Mouse (Mus musculus) forebrain, embryonic 16.5 days (tissue): ENCODE results near the gene Srp68. TPM values are rescaled to one million over a fixed set of nuclear protein-coding genes. Genes with fewer than 3 reads are reported as not detected.
A peak's percentile ranks its signal among the peaks of the same experiment; 100 is the strongest.

Experiments used
- ATAC-seq: fragments of 200-750 bp; cut with Nextera tagmentation; 2 replicates; pipeline ENCODE4 v1.8.0; 2017; ENCODE audit warnings: mild to moderate bottlenecking, moderate library complexity
- H3K27ac ChIP-seq: fragments of 300-500 bp; sonication (generic); 2 replicates; pipeline ENCODE4 v1.5.1; 2014; ENCODE audit warnings: low read length, control low read depth
- H3K27me3 ChIP-seq: fragments of 300-500 bp; sonication (generic); replicated peaks from 2 replicates; pipeline ENCODE4 v1.6.1; 2014; ENCODE audit warnings: low read length; ENCODE audit not compliant: control insufficient read depth, insufficient read depth
- H3K36me3 ChIP-seq: fragments of 300-500 bp; sonication (generic); 2 replicates; pipeline ENCODE4 v1.6.1; 2014; ENCODE audit not compliant: control insufficient read depth, insufficient read depth
- H3K4me1 ChIP-seq: fragments of 300-500 bp; sonication (generic); replicated peaks from 2 replicates; pipeline ENCODE4 v1.6.1; 2014; ENCODE audit warnings: low read length; ENCODE audit not compliant: control insufficient read depth, insufficient read depth
- H3K4me2 ChIP-seq: fragments of 300-500 bp; sonication (generic); 2 replicates; pipeline ENCODE4 v1.6.1; 2014; ENCODE audit warnings: mild to moderate bottlenecking, low read length, control low read depth
- H3K4me3 ChIP-seq: fragments of 300-500 bp; sonication (generic); replicated peaks from 2 replicates; pipeline ENCODE4 v1.5.1; 2014; ENCODE audit warnings: mild to moderate bottlenecking, low read length, control low read depth
- H3K9ac ChIP-seq: fragments of 300-500 bp; sonication (generic); replicated peaks from 2 replicates; pipeline ENCODE4 v1.6.1; 2014; ENCODE audit warnings: low read depth, low read length, control low read depth
- H3K9me3 ChIP-seq: fragments of 300-500 bp; sonication (generic); 2 replicates; pipeline ENCODE4 v1.6.1; 2016; ENCODE audit warnings: low read length; ENCODE audit not compliant: control insufficient read depth
- WGBS: fragments of 180-500 bp; shearing (Covaris S2); extraction: QIAGEN DNeasy Blood & Tissue Kit; methylation state at CpG from one replicate; pipeline ENCODE4 v1.1.7; 2014; 5-methylcytosine and 5-hydroxymethylcytosine counted together
- polyA plus RNA-seq: library from polyadenylated mRNA; unstranded; fragments of >200 nt; fragmentation: Nextera tagmentation; extraction: Ambion mirVana; gene quantifications from 2 replicates; pipeline ENCODE4 v1.2.1, GENCODE M21; 2015

Srp68 gene
- polyA plus RNA-seq: 64.1 and 72.0 TPM in 2 replicates

GRCm38 (mm10) chr11:116274045-116274666 is at the start of gene Srp68:
Srp68 (minus strand) TSS chr11:116274217.
- WGBS: 3% methylated on average over 32 of the region's 32 CpGs
- H3K36me3 ChIP-seq: peaks cover 2% of the 10 kb centered on the region; the same call in 1 of the 2 replicates
- no peaks in the 10 kb centered on the region for H3K9me3 ChIP-seq
- ATAC-seq: peak; percentile 100
- H3K4me2 ChIP-seq: peak within 1 kb of the TSS; percentile 96
- peaks cover 29% of the 10 kb centered on the region for H3K4me1 ChIP-seq
- H3K27ac ChIP-seq: peak within 1 kb of the TSS; percentile 91
- H3K9ac ChIP-seq: peak within 1 kb of the TSS; percentile 93
- H3K27me3 ChIP-seq: no peaks in the 10 kb centered on the region
- peak within 1 kb of the TSS; percentile 97 for H3K4me3 ChIP-seq

GRCm38 (mm10) chr11:116318719-116319659 is 45.0 kb upstream of the Srp68 start:
- 3% methylated on average over 41 of the region's 41 CpGs for WGBS
- H3K4me2 ChIP-seq: peak overlapping the region; percentile 88
- peak; percentile 88 for ATAC-seq
- H3K9ac ChIP-seq: peak overlapping the region; percentile 59
- peak overlapping the region; percentile 39 for H3K4me3 ChIP-seq
- no peaks in the 10 kb centered on the region for H3K27me3 ChIP-seq
- no peaks in the 10 kb centered on the region for H3K9me3 ChIP-seq
- no peaks in the 10 kb centered on the region for H3K36me3 ChIP-seq
- peaks cover 5% of the 10 kb centered on the region for H3K4me1 ChIP-seq
- H3K27ac ChIP-seq: no peak overlapping the region

GRCm38 (mm10) chr11:116312359-116312758 is 38.3 kb upstream of the Srp68 start:
- Histone ChIP-seq H3K4me1 (peaks cover 8% of the 10 kb centered on the region), H3K4me3 (no peak overlapping the region), H3K4me2 (no peak overlapping the region), H3K27ac (no peak overlapping the region), H3K36me3 (no peaks in the 10 kb centered on the region), H3K27me3 (no peaks in the 10 kb centered on the region), H3K9ac (no peak overlapping the region), H3K9me3 (no peaks in the 10 kb centered on the region)
- whole genome bisulfite sequencing: 65% methylated on average over 8 of the region's 8 CpGs
- no peak for ATAC-seq

- Histone ChIP-seq H3K27ac (no peak overlapping the region), H3K9me3 (no peaks in the 10 kb centered on the region), H3K9ac (no peak overlapping the region), H3K36me3 (no peaks in the 10 kb centered on the region), H3K27me3 (no peaks in the 10 kb centered on the region), H3K4me1 (peaks cover 11% of the 10 kb centered on the region), H3K4me3 (no peak overlapping the region), H3K4me2 (no peak overlapping the region)
- WGBS: 31% methylated on average over 8 of the region's 8 CpGs
- no peak for ATAC-seq
Measured at GRCm38 (mm10) chr11:116311169-116311568, 37.2 kb upstream of the Srp68 start.

GRCm38 (mm10) chr11:116309601-116310000 is 35.6 kb upstream of the Srp68 start:
- H3K4me1 ChIP-seq: peaks cover 17% of the 10 kb centered on the region
- 59% methylated on average over 3 of the region's 3 CpGs for WGBS
- 0 out of 2 replicates have a peak, but pooled peaks cover 2% of the 10 kb centered on the region for H3K9me3 ChIP-seq
- ATAC-seq: no peak
- H3K4me2 ChIP-seq: no peak overlapping the region
- H3K27me3 ChIP-seq: no peaks in the 10 kb centered on the region
- no peak overlapping the region for H3K27ac ChIP-seq
- no peak overlapping the region for H3K4me3 ChIP-seq
- peaks cover 4% of the 10 kb centered on the region for H3K36me3 ChIP-seq
- H3K9ac ChIP-seq: no peak overlapping the region

GRCm38 (mm10) chr11:116307762-116308531 is 33.9 kb upstream of the Srp68 start:
- ATAC-seq: no peak
- H3K4me1 ChIP-seq: peaks cover 17% of the 10 kb centered on the region
- no peak overlapping the region for H3K9ac ChIP-seq
- H3K4me2 ChIP-seq: no peak overlapping the region
- 0 out of 2 replicates have a peak, but pooled peaks cover 2% of the 10 kb centered on the region for H3K9me3 ChIP-seq
- no peak overlapping the region for H3K4me3 ChIP-seq
- H3K36me3 ChIP-seq: peaks cover 19% of the 10 kb centered on the region
- no peak overlapping the region for H3K27ac ChIP-seq
- no peaks in the 10 kb centered on the region for H3K27me3 ChIP-seq
- WGBS: 92% methylated on average over 12 of the region's 12 CpGs

GRCm38 (mm10) chr11:116307019-116307725 is 33.2 kb upstream of the Srp68 start, which contains the start of gene Exoc7:
Exoc7 (minus strand) TSS chr11:116307233.
- Histone ChIP-seq H3K4me2 (peak within 1 kb of the TSS; percentile 84), H3K9me3 (0 out of 2 replicates have a peak, but pooled peaks cover 2% of the 10 kb centered on the region), H3K27me3 (no peaks in the 10 kb centered on the region), H3K9ac (peak within 1 kb of the TSS; percentile 81), H3K4me3 (peak within 1 kb of the TSS; percentile 80), H3K36me3 (peaks cover 21% of the 10 kb centered on the region), H3K4me1 (peaks cover 17% of the 10 kb centered on the region), H3K27ac (peak within 1 kb of the TSS; percentile 42)
- 86% methylated on average over 10 of the region's 10 CpGs for WGBS
- peak; percentile 10; the same call in 1 of the 2 replicates for ATAC-seq

GRCm38 (mm10) chr11:116306126-116306982 is 32.3 kb upstream of the Srp68 start:
- Histone ChIP-seq H3K27me3 (no peaks in the 10 kb centered on the region), H3K4me3 (peak overlapping the region; percentile 80), H3K27ac (peak overlapping the region; percentile 42), H3K4me2 (peak overlapping the region; percentile 84), H3K9me3 (0 out of 2 replicates have a peak, but pooled peaks cover 2% of the 10 kb centered on the region), H3K4me1 (peaks cover 13% of the 10 kb centered on the region), H3K9ac (peak overlapping the region; percentile 81), H3K36me3 (peaks cover 28% of the 10 kb centered on the region)
- ATAC-seq: peak; percentile 96
- 2% methylated on average over 52 of the region's 53 CpGs for WGBS
